In the genomic region with DNA sequence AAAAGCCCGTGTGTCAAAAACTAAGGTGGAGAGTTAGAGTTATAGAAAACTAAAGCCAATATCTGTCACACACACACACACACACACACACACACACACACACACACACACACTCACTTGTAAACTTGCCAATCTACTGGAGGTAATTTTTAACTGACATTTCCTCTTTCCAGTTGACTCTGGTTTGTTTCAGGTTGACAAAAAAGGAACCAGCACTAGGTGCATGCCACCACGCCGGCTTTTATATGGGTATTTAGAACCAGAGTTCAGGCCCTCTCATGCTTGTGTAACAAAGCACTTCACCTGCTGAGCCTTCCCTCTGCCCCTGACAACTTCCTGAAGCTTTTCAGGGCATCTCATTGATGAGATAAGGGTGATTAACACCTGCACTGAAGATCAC, we compare ENCODE assay signal across 16 mouse cellular contexts.
"Had no signal": no experiment of that assay in that cellular context is flagged by ENCODE, and none has a peak within 500 bp of the region (broad histone marks: within the 10 kb centered on the region; RNA-seq: fewer than 3 reads in every experiment).

No protein-coding gene starts in this region.

- H3K9ac ChIP-seq: limb, embryonic 15.5 days; liver, embryonic 13.5 days; midbrain, embryonic 15.5 days; neural tube, embryonic 13.5 days; stomach, embryonic 15.5 days had no signal

- H3K27ac ChIP-seq: limb, embryonic 15.5 days; liver, embryonic 13.5 days; midbrain, embryonic 15.5 days; neural tube, embryonic 13.5 days; stomach, embryonic 15.5 days had no signal

- H3K9me3 ChIP-seq: limb, embryonic 15.5 days; liver, embryonic 13.5 days; midbrain, embryonic 15.5 days; neural tube, embryonic 13.5 days; stomach, embryonic 15.5 days had no signal

- ATAC-seq: inflammation-experienced regulatory T-cells, adult 6 months; intestine, postnatal 0 days; midbrain, embryonic 15.5 days had no signal

- DNase-seq: liver, embryonic 13.5 days; lung, adult 18-20 months; lung, postnatal 36 days; retina, postnatal 1 day; right cerebral cortex, postnatal 4 days; spleen, adult 18-20 months; thymus, adult 2 months; thymus, postnatal 25 days had no signal

- H3K4me1 ChIP-seq: liver, embryonic 13.5 days; megakaryocyte, embryonic 14.5 days; stomach, embryonic 15.5 days had no signal

- H3K4me3 ChIP-seq: limb, embryonic 15.5 days; liver, embryonic 13.5 days; megakaryocyte, embryonic 14.5 days; midbrain, embryonic 15.5 days; neural tube, embryonic 13.5 days; stomach, embryonic 15.5 days had no signal

- H3K27me3 ChIP-seq: limb, embryonic 15.5 days; liver, embryonic 13.5 days; megakaryocyte, embryonic 14.5 days; stomach, embryonic 15.5 days had no signal

- H3K36me3 ChIP-seq: limb, embryonic 15.5 days; liver, embryonic 13.5 days; midbrain, embryonic 15.5 days; neural tube, embryonic 13.5 days; stomach, embryonic 15.5 days had no signal

- H3K4me2 ChIP-seq: limb, embryonic 15.5 days; liver, embryonic 13.5 days; midbrain, embryonic 11.5 days; neural tube, embryonic 13.5 days; stomach, embryonic 15.5 days had no signal
